Mouse (Mus musculus) kidney, embryonic 16.5 days (tissue): ENCODE results near the gene Sorbs2. TPM values are rescaled to one million over a fixed set of nuclear protein-coding genes. Genes with fewer than 3 reads are reported as not detected.

Experiments used
- ATAC-seq: fragments of 200-750 bp; cut with Nextera tagmentation; 2 replicates; pipeline ENCODE4 v1.8.0; 2017; ENCODE audit warnings: moderate TSS enrichment; ENCODE audit not compliant: low FRiP score, low TSS enrichment
- H3K27ac ChIP-seq: fragments of 300-500 bp; sonication (generic); 2 replicates; pipeline ENCODE4 v1.5.1; 2014; ENCODE audit warnings: low read length
- H3K27me3 ChIP-seq: fragments of 300-500 bp; sonication (generic); 2 replicates; pipeline ENCODE4 v1.6.1; 2014; ENCODE audit warnings: low read length, control low read depth, mixed read lengths; ENCODE audit not compliant: insufficient read depth
- H3K36me3 ChIP-seq: fragments of 300-500 bp; sonication (generic); 2 replicates; pipeline ENCODE4 v1.6.1; 2014; ENCODE audit warnings: low read length, control low read depth, mixed read lengths; ENCODE audit not compliant: insufficient read depth
- H3K4me1 ChIP-seq: fragments of 300-500 bp; sonication (generic); 2 replicates; pipeline ENCODE4 v1.6.1; 2014; ENCODE audit warnings: low read length, control low read depth, mixed read lengths; ENCODE audit not compliant: insufficient read depth
- H3K4me2 ChIP-seq: fragments of 300-500 bp; sonication (generic); replicated peaks from 2 replicates; pipeline ENCODE4 v1.6.1; 2014; ENCODE audit warnings: low read depth, low read length
- H3K4me3 ChIP-seq: fragments of 300-500 bp; sonication (generic); 2 replicates; pipeline ENCODE4 v1.5.1; 2014; ENCODE audit warnings: mild to moderate bottlenecking, low read length
- H3K9ac ChIP-seq: fragments of 300-500 bp; sonication (generic); replicated peaks from 2 replicates; pipeline ENCODE4 v1.6.1; 2014; ENCODE audit warnings: low read length
- H3K9me3 ChIP-seq: fragments of 300-500 bp; sonication (generic); 2 replicates; pipeline ENCODE4 v1.6.1; 2016; ENCODE audit warnings: low read length, control low read depth
- WGBS: fragments of 180-500 bp; shearing (Covaris S2); extraction: QIAGEN DNeasy Blood & Tissue Kit; methylation state at CpG from one replicate; pipeline ENCODE4 v1.1.7; 2014; 5-methylcytosine and 5-hydroxymethylcytosine counted together
- polyA plus RNA-seq: library from polyadenylated mRNA; unstranded; fragments of >200 nt; fragmentation: Nextera tagmentation; extraction: Ambion mirVana; gene quantifications from 2 replicates; pipeline ENCODE4 v1.2.1, GENCODE M21; 2015

Sorbs2 gene
- polyA plus RNA-seq, 1 experiment from 2014 or later, result 35.5 TPM

- no peaks in the 10 kb centered on the region for H3K36me3 ChIP-seq
Observed at GRCm38 (mm10) chr8:45659473-45659872, 151.9 kb downstream of the Sorbs2 start.

GRCm38 (mm10) chr8:45660570-45660969, 153.0 kb downstream of the Sorbs2 start:
- H3K27me3 ChIP-seq, result no peaks in the 10 kb centered on the region
- ATAC-seq, result no peak
- no peaks in the 10 kb centered on the region for H3K9me3 ChIP-seq
- H3K9ac ChIP-seq, result no peak overlapping the region
- no peaks in the 10 kb centered on the region for H3K36me3 ChIP-seq
- H3K4me1 ChIP-seq, result peaks cover 34% of the 10 kb centered on the region
- H3K4me2 ChIP-seq, result 0 out of 2 replicates have a peak overlapping the region, but pooled peaks have one; percentile 12
- H3K27ac ChIP-seq, result 0 out of 2 replicates have a peak overlapping the region, but pooled peaks have one; percentile 3
- no peak overlapping the region for H3K4me3 ChIP-seq
- 37% methylated on average over 12 of the region's 12 CpGs for WGBS

More at GRCm38 (mm10) chr8:45659473-45659872, 151.9 kb downstream of the Sorbs2 start:
- no peak overlapping the region for H3K4me2 ChIP-seq
- H3K27ac ChIP-seq, result no peak overlapping the region; the same call in 1 of the 2 replicates
- no peaks in the 10 kb centered on the region for H3K27me3 ChIP-seq
- H3K4me3 ChIP-seq, result no peak overlapping the region
- H3K9me3 ChIP-seq, result no peaks in the 10 kb centered on the region
- ATAC-seq, result no peak
- H3K4me1 ChIP-seq, result peaks cover 36% of the 10 kb centered on the region
- 41% methylated on average over 4 of the region's 4 CpGs for WGBS
- no peak overlapping the region for H3K9ac ChIP-seq

GRCm38 (mm10) chr8:45661605-45662004, 154.0 kb downstream of the Sorbs2 start:
- H3K4me3 ChIP-seq, result no peak overlapping the region
- WGBS, result 33% methylated on average over 4 of the region's 4 CpGs
- H3K4me2 ChIP-seq, result no peak overlapping the region
- H3K4me1 ChIP-seq, result peaks cover 34% of the 10 kb centered on the region
- no peak for ATAC-seq
- H3K27me3 ChIP-seq, result no peaks in the 10 kb centered on the region
- H3K27ac ChIP-seq, result no peak overlapping the region
- no peak overlapping the region for H3K9ac ChIP-seq
- no peaks in the 10 kb centered on the region for H3K9me3 ChIP-seq
- no peaks in the 10 kb centered on the region for H3K36me3 ChIP-seq

GRCm38 (mm10) chr8:45666221-45666620, 158.6 kb downstream of the Sorbs2 start:
- Histone ChIP-seq H3K9ac (no peak overlapping the region), H3K27me3 (no peaks in the 10 kb centered on the region), H3K36me3 (no peaks in the 10 kb centered on the region), H3K4me2 (no peak overlapping the region), H3K4me1 (peaks cover 7% of the 10 kb centered on the region; the same call in 1 of the 2 replicates), H3K4me3 (no peak overlapping the region), H3K9me3 (no peaks in the 10 kb centered on the region), H3K27ac (no peak overlapping the region)
- no peak for ATAC-seq
- WGBS, result 84% methylated on average over 7 of the region's 7 CpGs

GRCm38 (mm10) chr8:45673149-45673548, 165.6 kb downstream of the Sorbs2 start:
- no peak overlapping the region for H3K9ac ChIP-seq
- H3K36me3 ChIP-seq, result no peaks in the 10 kb centered on the region
- peaks cover 2% of the 10 kb centered on the region; the same call in 1 of the 2 replicates for H3K4me1 ChIP-seq
- no peaks in the 10 kb centered on the region for H3K27me3 ChIP-seq
- WGBS, result 86% methylated on average over 4 of the region's 4 CpGs
- H3K27ac ChIP-seq, result no peak overlapping the region
- H3K4me2 ChIP-seq, result no peak overlapping the region
- H3K4me3 ChIP-seq, result no peak overlapping the region
- no peaks in the 10 kb centered on the region for H3K9me3 ChIP-seq
- ATAC-seq, result no peak

GRCm38 (mm10) chr8:45675821-45676279, 168.3 kb downstream of the Sorbs2 start:
- H3K9me3 ChIP-seq, result no peaks in the 10 kb centered on the region
- H3K9ac ChIP-seq, result no peak overlapping the region
- no peak overlapping the region for H3K27ac ChIP-seq
- ATAC-seq, result no peak
- no peak overlapping the region for H3K4me2 ChIP-seq
- peaks cover 2% of the 10 kb centered on the region; the same call in 1 of the 2 replicates for H3K4me1 ChIP-seq
- H3K36me3 ChIP-seq, result no peaks in the 10 kb centered on the region
- 71% methylated on average over 6 of the region's 6 CpGs for WGBS
- H3K27me3 ChIP-seq, result no peaks in the 10 kb centered on the region
- no peak overlapping the region for H3K4me3 ChIP-seq

GRCm38 (mm10) chr8:45677114-45677853, 169.7 kb downstream of the Sorbs2 start:
- Histone ChIP-seq H3K4me1 (peaks cover 2% of the 10 kb centered on the region; the same call in 1 of the 2 replicates), H3K9me3 (no peaks in the 10 kb centered on the region), H3K27ac (no peak overlapping the region), H3K27me3 (no peaks in the 10 kb centered on the region; the same call in 1 of the 2 replicates), H3K4me2 (0 out of 2 replicates have a peak overlapping the region, but pooled peaks have one; percentile 3), H3K9ac (no peak overlapping the region), H3K4me3 (no peak overlapping the region), H3K36me3 (no peaks in the 10 kb centered on the region)
- 55% methylated on average over 10 of the region's 10 CpGs for WGBS
- peak; percentile 31; the same call in 1 of the 2 replicates for ATAC-seq

- Histone ChIP-seq H3K4me2 (no peak overlapping the region), H3K36me3 (no peaks in the 10 kb centered on the region), H3K9ac (no peak overlapping the region), H3K27ac (no peak overlapping the region), H3K27me3 (no peaks in the 10 kb centered on the region; the same call in 1 of the 2 replicates), H3K9me3 (no peaks in the 10 kb centered on the region), H3K4me1 (peaks cover 2% of the 10 kb centered on the region; the same call in 1 of the 2 replicates), H3K4me3 (no peak overlapping the region)
- WGBS, result 90% methylated on average over 3 of the region's 3 CpGs
- no peak for ATAC-seq
Observed at GRCm38 (mm10) chr8:45677854-45678241, 170.3 kb downstream of the Sorbs2 start.

GRCm38 (mm10) chr8:45681171-45681570, 173.6 kb downstream of the Sorbs2 start:
- Histone ChIP-seq H3K27me3 (no peaks in the 10 kb centered on the region; the same call in 1 of the 2 replicates), H3K9ac (no peak overlapping the region), H3K27ac (no peak overlapping the region), H3K4me2 (no peak overlapping the region), H3K4me1 (peaks cover 6% of the 10 kb centered on the region), H3K36me3 (no peaks in the 10 kb centered on the region), H3K4me3 (no peak overlapping the region), H3K9me3 (no peaks in the 10 kb centered on the region)
- ATAC-seq, result no peak
- 77% methylated on average over 3 of the region's 3 CpGs for WGBS

- WGBS, result 46% methylated on average over 8 of the region's 8 CpGs
- no peak overlapping the region for H3K9ac ChIP-seq
- peaks cover 21% of the 10 kb centered on the region for H3K4me1 ChIP-seq
- ATAC-seq, result no peak
- H3K4me2 ChIP-seq, result no peak overlapping the region
- H3K27me3 ChIP-seq, result no peaks in the 10 kb centered on the region; the same call in 1 of the 2 replicates
- no peak overlapping the region for H3K27ac ChIP-seq
- H3K4me3 ChIP-seq, result no peak overlapping the region
- no peaks in the 10 kb centered on the region for H3K36me3 ChIP-seq
- H3K9me3 ChIP-seq, result no peaks in the 10 kb centered on the region
Observed at GRCm38 (mm10) chr8:45682845-45683383, 175.3 kb downstream of the Sorbs2 start.
